Mouse (Mus musculus): ENCODE results near the gene Ehd1. TPM values are rescaled to one million over a fixed set of nuclear protein-coding genes. Genes with fewer than 3 reads are reported as not detected.
A peak's percentile ranks its signal among the peaks of the same experiment; 100 is the strongest.

The Ehd1 gene
- polyA plus RNA-seq, 1 experiment from 2014 or later, result 81.6 TPM

- H3K9me3 ChIP-seq (replicated peaks), result no peaks in the 10 kb centered on the region; the same call in 1 of the 2 replicates
- H3K4me1 ChIP-seq, result no peaks in the 10 kb centered on the region
- H3K36me3 ChIP-seq, result peaks cover 48% of the 10 kb centered on the region
- H3K27me3 ChIP-seq (ENCODE audit: low read depth, poor library complexity, severe bottlenecking), result no peaks in the 10 kb centered on the region
- 95% methylated on average over 8 of the region's 8 CpGs for WGBS
- no peak overlapping the region for H3K4me3 ChIP-seq
- no peak for DNase-seq (ENCODE audit: low spot score)
- no peak overlapping the region for H3K27ac ChIP-seq (replicated peaks)
Measured at GRCm38 (mm10) chr19:6262839-6263433, 13.6 kb upstream of the Ehd1 start.

GRCm38 (mm10) chr19:6264200-6264599 is 12.3 kb upstream of the Ehd1 start:
- Histone ChIP-seq H3K27me3 (ENCODE audit: low read depth, poor library complexity, severe bottlenecking) (no peaks in the 10 kb centered on the region), H3K4me1 (no peaks in the 10 kb centered on the region), H3K27ac (replicated peaks) (no peak overlapping the region), H3K4me3 (no peak overlapping the region), H3K9me3 (replicated peaks) (no peaks in the 10 kb centered on the region; the same call in 1 of the 2 replicates), H3K36me3 (peaks cover 36% of the 10 kb centered on the region)
- no peak for DNase-seq (ENCODE audit: low spot score)
- 84% methylated on average over 9 of the region's 9 CpGs for WGBS

GRCm38 (mm10) chr19:6264945-6265344 is 11.6 kb upstream of the Ehd1 start:
- no peak overlapping the region for H3K4me3 ChIP-seq
- no peaks in the 10 kb centered on the region; the same call in 1 of the 2 replicates for H3K9me3 ChIP-seq (replicated peaks)
- H3K27me3 ChIP-seq (ENCODE audit: low read depth, poor library complexity, severe bottlenecking), result no peaks in the 10 kb centered on the region
- WGBS, result 86% methylated on average over 8 of the region's 8 CpGs
- no peak for DNase-seq (ENCODE audit: low spot score)
- H3K36me3 ChIP-seq, result peaks cover 30% of the 10 kb centered on the region
- H3K27ac ChIP-seq (replicated peaks), result no peak overlapping the region
- no peaks in the 10 kb centered on the region for H3K4me1 ChIP-seq

- Histone ChIP-seq H3K9me3 (replicated peaks) (no peaks in the 10 kb centered on the region; the same call in 1 of the 2 replicates), H3K4me3 (no peak overlapping the region), H3K36me3 (peaks cover 22% of the 10 kb centered on the region), H3K4me1 (peaks cover 2% of the 10 kb centered on the region), H3K27me3 (ENCODE audit: low read depth, poor library complexity, severe bottlenecking) (no peaks in the 10 kb centered on the region), H3K27ac (replicated peaks) (no peak overlapping the region)
- 71% methylated on average over 6 of the region's 6 CpGs for WGBS
- no peak for DNase-seq (ENCODE audit: low spot score)
Measured at GRCm38 (mm10) chr19:6265727-6266182, 10.8 kb upstream of the Ehd1 start.

GRCm38 (mm10) chr19:6267306-6268169 is 9.0 kb upstream of the Ehd1 start:
- Histone ChIP-seq H3K36me3 (peaks cover 4% of the 10 kb centered on the region; the same call in 1 of the 2 replicates), H3K4me1 (peaks cover 9% of the 10 kb centered on the region), H3K27me3 (ENCODE audit: low read depth, poor library complexity, severe bottlenecking) (peaks cover 4% of the 10 kb centered on the region; the same call in 1 of the 2 replicates), H3K27ac (replicated peaks) (no peak overlapping the region), H3K9me3 (replicated peaks) (no peaks in the 10 kb centered on the region), H3K4me3 (no peak overlapping the region; the same call in 1 of the 2 replicates)
- 78% methylated on average over 11 of the region's 11 CpGs for WGBS
- no peak for DNase-seq (ENCODE audit: low spot score)

GRCm38 (mm10) chr19:6268170-6268528 is 8.4 kb upstream of the Ehd1 start:
- peaks cover 9% of the 10 kb centered on the region for H3K4me1 ChIP-seq
- peak; percentile 88 for DNase-seq (ENCODE audit: low spot score)
- H3K9me3 ChIP-seq (replicated peaks), result no peaks in the 10 kb centered on the region
- WGBS, result 21% methylated on average over 8 of the region's 8 CpGs
- no peak overlapping the region for H3K27ac ChIP-seq (replicated peaks)
- peaks cover 4% of the 10 kb centered on the region; the same call in 1 of the 2 replicates for H3K27me3 ChIP-seq (ENCODE audit: low read depth, poor library complexity, severe bottlenecking)
- H3K36me3 ChIP-seq, result no peaks in the 10 kb centered on the region
- no peak overlapping the region; the same call in 1 of the 2 replicates for H3K4me3 ChIP-seq

- 85% methylated on average over 7 of the region's 7 CpGs for WGBS
- Histone ChIP-seq H3K27ac (replicated peaks) (no peak overlapping the region), H3K4me1 (peaks cover 9% of the 10 kb centered on the region), H3K4me3 (no peak overlapping the region), H3K27me3 (ENCODE audit: low read depth, poor library complexity, severe bottlenecking) (peaks cover 4% of the 10 kb centered on the region; the same call in 1 of the 2 replicates), H3K36me3 (no peaks in the 10 kb centered on the region), H3K9me3 (replicated peaks) (no peaks in the 10 kb centered on the region)
- no peak for DNase-seq (ENCODE audit: low spot score)
Measured at GRCm38 (mm10) chr19:6268670-6269132, 7.8 kb upstream of the Ehd1 start.

- Histone ChIP-seq H3K27ac (replicated peaks) (no peak overlapping the region), H3K4me1 (peaks cover 11% of the 10 kb centered on the region), H3K36me3 (no peaks in the 10 kb centered on the region), H3K4me3 (no peak overlapping the region), H3K27me3 (ENCODE audit: low read depth, poor library complexity, severe bottlenecking) (peaks cover 4% of the 10 kb centered on the region; the same call in 1 of the 2 replicates), H3K9me3 (replicated peaks) (no peaks in the 10 kb centered on the region)
- no peak for DNase-seq (ENCODE audit: low spot score)
- WGBS, result 84% methylated on average over 8 of the region's 8 CpGs
Measured at GRCm38 (mm10) chr19:6269798-6270475, 6.6 kb upstream of the Ehd1 start.

- WGBS, result 57% methylated on average over 9 of the region's 9 CpGs
- no peaks in the 10 kb centered on the region for H3K36me3 ChIP-seq
- no peak for DNase-seq (ENCODE audit: low spot score)
- H3K4me3 ChIP-seq, result no peak overlapping the region
- peaks cover 18% of the 10 kb centered on the region for H3K4me1 ChIP-seq
- no peak overlapping the region for H3K27ac ChIP-seq (replicated peaks)
- no peaks in the 10 kb centered on the region for H3K9me3 ChIP-seq (replicated peaks)
- peaks cover 4% of the 10 kb centered on the region; the same call in 1 of the 2 replicates for H3K27me3 ChIP-seq (ENCODE audit: low read depth, poor library complexity, severe bottlenecking)
Measured at GRCm38 (mm10) chr19:6270661-6271060, 5.9 kb upstream of the Ehd1 start.

GRCm38 (mm10) chr19:6271206-6271605 is 5.3 kb upstream of the Ehd1 start:
- H3K36me3 ChIP-seq, result no peaks in the 10 kb centered on the region
- 24% methylated on average over 8 of the region's 8 CpGs for WGBS
- no peak for DNase-seq (ENCODE audit: low spot score)
- H3K9me3 ChIP-seq (replicated peaks), result no peaks in the 10 kb centered on the region
- H3K27me3 ChIP-seq (ENCODE audit: low read depth, poor library complexity, severe bottlenecking), result peaks cover 4% of the 10 kb centered on the region; the same call in 1 of the 2 replicates
- peaks cover 23% of the 10 kb centered on the region for H3K4me1 ChIP-seq
- no peak overlapping the region; the same call in 1 of the 2 replicates for H3K27ac ChIP-seq (replicated peaks)
- no peak overlapping the region for H3K4me3 ChIP-seq

GRCm38 (mm10) chr19:6272053-6272452 is 4.5 kb upstream of the Ehd1 start:
- Histone ChIP-seq H3K4me3 (no peak overlapping the region), H3K4me1 (peaks cover 26% of the 10 kb centered on the region), H3K9me3 (replicated peaks) (no peaks in the 10 kb centered on the region), H3K36me3 (no peaks in the 10 kb centered on the region), H3K27me3 (ENCODE audit: low read depth, poor library complexity, severe bottlenecking) (peaks cover 4% of the 10 kb centered on the region; the same call in 1 of the 2 replicates), H3K27ac (replicated peaks) (no peak overlapping the region)
- DNase-seq (ENCODE audit: low spot score), result no peak
- 66% methylated on average over 7 of the region's 7 CpGs for WGBS

GRCm38 (mm10) chr19:6272738-6273137 is 3.8 kb upstream of the Ehd1 start:
- Histone ChIP-seq H3K36me3 (no peaks in the 10 kb centered on the region), H3K4me1 (peaks cover 32% of the 10 kb centered on the region), H3K9me3 (replicated peaks) (no peaks in the 10 kb centered on the region), H3K27me3 (ENCODE audit: low read depth, poor library complexity, severe bottlenecking) (peaks cover 4% of the 10 kb centered on the region; the same call in 1 of the 2 replicates), H3K27ac (replicated peaks) (no peak overlapping the region), H3K4me3 (no peak overlapping the region)
- DNase-seq (ENCODE audit: low spot score), result no peak
- 92% methylated on average over 4 of the region's 4 CpGs for WGBS
